Mouse (Mus musculus): Measurements from ENCODE around the gene Hoxb6. TPM values are rescaled to one million over a fixed set of nuclear protein-coding genes. Genes with fewer than 3 reads are reported as not detected.
A peak's percentile ranks its signal among the peaks of the same experiment; 100 is the strongest.

Hoxb6 gene
- polyA plus RNA-seq, 1 experiment from 2014 or later = 0.31 TPM

- Histone ChIP-seq H3K4me1 (replicated peaks) (peaks cover 12% of the 10 kb centered on the region), H3K36me3 (no peaks in the 10 kb centered on the region), H3K27ac (no peak overlapping the region), H3K27me3 (ENCODE audit: insufficient read depth, poor library complexity, severe bottlenecking) (peaks cover 100% of the 10 kb centered on the region), H3K4me3 (peak overlapping the region; percentile 30), H3K9me3 (no peaks in the 10 kb centered on the region)
- under 1% methylated on average over 31 of the region's 31 CpGs for WGBS
- DNase-seq (ENCODE audit: low spot score) = peak; percentile 79
Observed at GRCm38 (mm10) chr11:96311520-96312417, 19.5 kb downstream of the Hoxb6 start.

- no peak for DNase-seq (ENCODE audit: low spot score)
- Histone ChIP-seq H3K27me3 (ENCODE audit: insufficient read depth, poor library complexity, severe bottlenecking) (peaks cover 100% of the 10 kb centered on the region), H3K9me3 (no peaks in the 10 kb centered on the region), H3K4me1 (replicated peaks) (peaks cover 16% of the 10 kb centered on the region), H3K27ac (no peak overlapping the region), H3K4me3 (no peak overlapping the region), H3K36me3 (no peaks in the 10 kb centered on the region)
- 26% methylated on average over 2 of the region's 2 CpGs for WGBS
Observed at GRCm38 (mm10) chr11:96313134-96313533, 20.9 kb downstream of the Hoxb6 start.

- 5% methylated on average over 12 of the region's 12 CpGs for WGBS
- no peaks in the 10 kb centered on the region for H3K36me3 ChIP-seq
- H3K27me3 ChIP-seq (ENCODE audit: insufficient read depth, poor library complexity, severe bottlenecking) = peaks cover 100% of the 10 kb centered on the region
- H3K4me3 ChIP-seq = no peak overlapping the region
- H3K9me3 ChIP-seq = no peaks in the 10 kb centered on the region
- peaks cover 22% of the 10 kb centered on the region for H3K4me1 ChIP-seq (replicated peaks)
- peak; percentile 37 for DNase-seq (ENCODE audit: low spot score)
- H3K27ac ChIP-seq = no peak overlapping the region
Observed at GRCm38 (mm10) chr11:96313806-96314428, 21.6 kb downstream of the Hoxb6 start.

GRCm38 (mm10) chr11:96314671-96315343, 22.5 kb downstream of the Hoxb6 start:
- Histone ChIP-seq H3K36me3 (no peaks in the 10 kb centered on the region), H3K27ac (peak overlapping the region; percentile 56; the same call in 1 of the 2 replicates), H3K9me3 (no peaks in the 10 kb centered on the region), H3K27me3 (ENCODE audit: insufficient read depth, poor library complexity, severe bottlenecking) (peaks cover 100% of the 10 kb centered on the region), H3K4me1 (replicated peaks) (peaks cover 26% of the 10 kb centered on the region), H3K4me3 (peak overlapping the region; percentile 30)
- DNase-seq (ENCODE audit: low spot score) = no peak
- WGBS = under 1% methylated on average over 34 of the region's 34 CpGs

- Histone ChIP-seq H3K36me3 (no peaks in the 10 kb centered on the region), H3K9me3 (no peaks in the 10 kb centered on the region), H3K4me1 (replicated peaks) (peaks cover 30% of the 10 kb centered on the region), H3K27me3 (ENCODE audit: insufficient read depth, poor library complexity, severe bottlenecking) (peaks cover 100% of the 10 kb centered on the region), H3K27ac (no peak overlapping the region), H3K4me3 (peak overlapping the region; percentile 30; the same call in 1 of the 2 replicates)
- no peak for DNase-seq (ENCODE audit: low spot score)
- WGBS = 2% methylated on average over 5 of the region's 5 CpGs
Observed at GRCm38 (mm10) chr11:96315344-96315681, 23.0 kb downstream of the Hoxb6 start.

GRCm38 (mm10) chr11:96316696-96317607, 24.7 kb downstream of the Hoxb6 start:
- Histone ChIP-seq H3K27ac (no peak overlapping the region), H3K4me1 (replicated peaks) (peaks cover 21% of the 10 kb centered on the region), H3K4me3 (no peak overlapping the region), H3K9me3 (no peaks in the 10 kb centered on the region), H3K27me3 (ENCODE audit: insufficient read depth, poor library complexity, severe bottlenecking) (peaks cover 100% of the 10 kb centered on the region), H3K36me3 (no peaks in the 10 kb centered on the region)
- no peak for DNase-seq (ENCODE audit: low spot score)
- 6% methylated on average over 18 of the region's 18 CpGs for WGBS

GRCm38 (mm10) chr11:96317608-96318367, 25.5 kb downstream of the Hoxb6 start, which contains the start of gene Hoxb4:
Hoxb4 (plus strand) TSS chr11:96318267.
- 2% methylated on average over 28 of the region's 28 CpGs for WGBS
- peaks cover 100% of the 10 kb centered on the region for H3K27me3 ChIP-seq (ENCODE audit: insufficient read depth, poor library complexity, severe bottlenecking)
- H3K27ac ChIP-seq = peak within 1 kb of the TSS; percentile 70

GRCm38 (mm10) chr11:96318368-96319070, 26.2 kb downstream of the Hoxb6 start:
- Histone ChIP-seq H3K4me3 (peak overlapping the region; percentile 56), H3K4me1 (replicated peaks) (peaks cover 18% of the 10 kb centered on the region), H3K9me3 (no peaks in the 10 kb centered on the region), H3K27ac (peak overlapping the region; percentile 70), H3K36me3 (no peaks in the 10 kb centered on the region), H3K27me3 (ENCODE audit: insufficient read depth, poor library complexity, severe bottlenecking) (peaks cover 100% of the 10 kb centered on the region)
- under 1% methylated on average over 45 of the region's 45 CpGs for WGBS
- peak; percentile 79 for DNase-seq (ENCODE audit: low spot score)

More at GRCm38 (mm10) chr11:96317608-96318367, 25.5 kb downstream of the Hoxb6 start, which contains the start of gene Hoxb4:
- Histone ChIP-seq H3K4me1 (replicated peaks) (peaks cover 18% of the 10 kb centered on the region), H3K4me3 (peak within 1 kb of the TSS; percentile 56), H3K36me3 (no peaks in the 10 kb centered on the region), H3K9me3 (no peaks in the 10 kb centered on the region)
- no peak for DNase-seq (ENCODE audit: low spot score)

GRCm38 (mm10) chr11:96319071-96319902, 27.0 kb downstream of the Hoxb6 start:
- under 1% methylated on average over 34 of the region's 34 CpGs for WGBS
- Histone ChIP-seq H3K27ac (peak overlapping the region; percentile 81), H3K27me3 (ENCODE audit: insufficient read depth, poor library complexity, severe bottlenecking) (peaks cover 100% of the 10 kb centered on the region), H3K9me3 (no peaks in the 10 kb centered on the region), H3K36me3 (no peaks in the 10 kb centered on the region), H3K4me1 (replicated peaks) (peaks cover 18% of the 10 kb centered on the region), H3K4me3 (peak overlapping the region; percentile 56)
- DNase-seq (ENCODE audit: low spot score) = no peak

- no peaks in the 10 kb centered on the region for H3K9me3 ChIP-seq
- H3K27me3 ChIP-seq (ENCODE audit: insufficient read depth, poor library complexity, severe bottlenecking) = peaks cover 100% of the 10 kb centered on the region
- no peaks in the 10 kb centered on the region for H3K36me3 ChIP-seq
- under 1% methylated on average over 29 of the region's 29 CpGs for WGBS
- H3K4me3 ChIP-seq = peak overlapping the region; percentile 56
- no peak for DNase-seq (ENCODE audit: low spot score)
- H3K4me1 ChIP-seq (replicated peaks) = peaks cover 18% of the 10 kb centered on the region
- peak overlapping the region; percentile 81 for H3K27ac ChIP-seq
Observed at GRCm38 (mm10) chr11:96319910-96320309, 27.6 kb downstream of the Hoxb6 start.
